29 mouse cellular contexts compared by ENCODE assay signal in genomic region chr7:132270364-132270763, GRCm38 (mm10). TPM values are rescaled to one million over a fixed set of nuclear protein-coding genes. Genes with fewer than 3 reads are reported as not detected.
DNase-seq lines count a peak whose midpoint lies in the region; ATAC-seq and TF ChIP-seq lines count a peak whose summit lies in the region.
"Had no signal": no experiment of that assay in that cellular context is flagged by ENCODE, and none has a peak within 500 bp of the region (broad histone marks: within the 10 kb centered on the region; RNA-seq: fewer than 3 reads in every experiment).

No protein-coding gene starts in this region.

- WGBS in intestine, embryonic 15.5 days: 68% methylated on average over 8 of the region's 8 CpGs
- WGBS in intestine, postnatal 0 days: 63% methylated on average over 8 of the region's 8 CpGs
- 59% methylated on average over 8 of the region's 8 CpGs for WGBS in lung, embryonic 16.5 days
- WGBS in stomach, postnatal 0 days: 66% methylated on average over 8 of the region's 8 CpGs

- no peak for DNase-seq in lung, postnatal 14 days
- DNase-seq in lung, postnatal 10 days: peak; percentile 50
- no peak for DNase-seq in stomach, postnatal 0 days (ENCODE audit: low spot score)
- no peak for DNase-seq in kidney, postnatal 10 days
- DNase-seq: adrenal gland, postnatal 10 days; adrenal gland, postnatal 36 days; B cell, adult 2 months; cerebellum, postnatal 10 days; cerebellum, postnatal 36 days; embryo, embryonic 11 days; gastrocnemius, postnatal 10 days; gastrocnemius, postnatal 36 days; heart, adult 2 months; heart, postnatal 14 days; heart, postnatal 4 days had no signal

- TF ChIP-seq CTCF in intestine, postnatal 0 days (IDR thresholded peaks at IDR 0.05; ENCODE audit: low read depth): no peak
- no peak for TF ChIP-seq CTCF in stomach, postnatal 0 days (IDR thresholded peaks at IDR 0.05; ENCODE audit: low read depth)

- peaks cover 13% of the 10 kb centered on the region; the same call in 1 of the 2 replicates for H3K36me3 ChIP-seq in intestine, embryonic 15.5 days
- H3K36me3 ChIP-seq in intestine, postnatal 0 days (ENCODE audit: control insufficient read depth, insufficient read depth): peaks cover 23% of the 10 kb centered on the region
- H3K36me3 ChIP-seq in lung, embryonic 16.5 days (ENCODE audit: control insufficient read depth, insufficient read depth, low read length): peaks cover 17% of the 10 kb centered on the region
- peaks cover 16% of the 10 kb centered on the region; the same call in 1 of the 2 replicates for H3K36me3 ChIP-seq in stomach, postnatal 0 days (ENCODE audit: control insufficient read depth, insufficient read depth, low read length)
- H3K36me3 ChIP-seq: forebrain, embryonic 15.5 days; G1E; hindbrain, embryonic 15.5 days had no signal

- no peak overlapping the region for H3K9ac ChIP-seq in intestine, embryonic 15.5 days
- no peak overlapping the region for H3K9ac ChIP-seq in intestine, postnatal 0 days (ENCODE audit: low read depth, low read length)
- no peak overlapping the region for H3K9ac ChIP-seq in lung, embryonic 16.5 days (ENCODE audit: low read length)
- no peak overlapping the region for H3K9ac ChIP-seq in stomach, postnatal 0 days (ENCODE audit: low read length)
- H3K9ac ChIP-seq: embryonic facial prominence, embryonic 13.5 days; forebrain, embryonic 12.5 days; forebrain, embryonic 15.5 days; heart, embryonic 13.5 days; hindbrain, embryonic 12.5 days; hindbrain, embryonic 15.5 days had no signal

- no peaks in the 10 kb centered on the region for H3K9me3 ChIP-seq in intestine, embryonic 15.5 days
- H3K9me3 ChIP-seq in intestine, postnatal 0 days (ENCODE audit: control insufficient read depth): no peaks in the 10 kb centered on the region
- H3K9me3 ChIP-seq in lung, embryonic 16.5 days (ENCODE audit: control insufficient read depth, low read length): no peaks in the 10 kb centered on the region
- H3K9me3 ChIP-seq in stomach, postnatal 0 days (ENCODE audit: control insufficient read depth, low read length): no peaks in the 10 kb centered on the region
- H3K9me3 ChIP-seq: embryonic facial prominence, embryonic 10.5 days; embryonic facial prominence, embryonic 13.5 days; forebrain, embryonic 12.5 days; forebrain, embryonic 15.5 days; heart, embryonic 10.5 days; heart, embryonic 13.5 days; hindbrain, embryonic 12.5 days; hindbrain, embryonic 15.5 days had no signal

- H3K27me3 ChIP-seq in intestine, embryonic 15.5 days (replicated peaks): no peaks in the 10 kb centered on the region
- no peaks in the 10 kb centered on the region for H3K27me3 ChIP-seq in intestine, postnatal 0 days (replicated peaks; ENCODE audit: control insufficient read depth, insufficient read depth, low read length)
- no peaks in the 10 kb centered on the region for H3K27me3 ChIP-seq in lung, embryonic 16.5 days (ENCODE audit: control insufficient read depth, insufficient read depth, low read depth, low read length)
- no peaks in the 10 kb centered on the region for H3K27me3 ChIP-seq in stomach, postnatal 0 days (ENCODE audit: control insufficient read depth, insufficient read depth, low read length)
- H3K27me3 ChIP-seq: embryonic facial prominence, embryonic 13.5 days; forebrain, embryonic 12.5 days; forebrain, embryonic 15.5 days; heart, embryonic 13.5 days; hindbrain, embryonic 12.5 days; hindbrain, embryonic 15.5 days; Patski had no signal

- no peak for ATAC-seq in intestine, embryonic 15.5 days
- ATAC-seq in intestine, postnatal 0 days: no peak
- ATAC-seq in lung, embryonic 16.5 days (ENCODE audit: low read depth): peak; percentile 83
- ATAC-seq in stomach, postnatal 0 days (ENCODE audit: low FRiP score, low TSS enrichment): 0 out of 2 replicates have a peak, but pooled peaks have one; percentile 32
- ATAC-seq: forebrain, embryonic 15.5 days; Patski had no signal

- 0 out of 2 replicates have a peak overlapping the region, but pooled peaks have one; percentile 22 for H3K27ac ChIP-seq in intestine, embryonic 15.5 days
- no peak overlapping the region for H3K27ac ChIP-seq in intestine, postnatal 0 days (ENCODE audit: low read depth, low read length)
- H3K27ac ChIP-seq in lung, embryonic 16.5 days (ENCODE audit: low read length): peak overlapping the region; percentile 61
- H3K27ac ChIP-seq in stomach, postnatal 0 days (replicated peaks): 0 out of 2 replicates have a peak overlapping the region, but pooled peaks have one; percentile 24
- H3K27ac ChIP-seq: embryonic facial prominence, embryonic 10.5 days; embryonic facial prominence, embryonic 13.5 days; forebrain, embryonic 12.5 days; heart, adult 2 months; heart, embryonic 10.5 days; heart, embryonic 13.5 days; hindbrain, embryonic 12.5 days; hindbrain, embryonic 15.5 days had no signal

- no peak overlapping the region for H3K4me2 ChIP-seq in intestine, embryonic 15.5 days (replicated peaks)
- no peak overlapping the region for H3K4me2 ChIP-seq in intestine, postnatal 0 days (replicated peaks; ENCODE audit: low read depth)
- H3K4me2 ChIP-seq in lung, embryonic 16.5 days (ENCODE audit: low read depth, low read length): no peak overlapping the region
- no peak overlapping the region for H3K4me2 ChIP-seq in stomach, postnatal 0 days (replicated peaks; ENCODE audit: low read depth)
- H3K4me2 ChIP-seq: embryonic facial prominence, embryonic 13.5 days; forebrain, embryonic 12.5 days; forebrain, embryonic 15.5 days; heart, embryonic 13.5 days; hindbrain, embryonic 12.5 days; hindbrain, embryonic 15.5 days had no signal

- no peak for TF ChIP-seq EP300 in stomach, postnatal 0 days (optimal IDR thresholded peaks at IDR 0.05)

- 0 out of 2 replicates have a peak, but pooled peaks cover 4% of the 10 kb centered on the region for H3K4me1 ChIP-seq in intestine, embryonic 15.5 days (replicated peaks)
- no peaks in the 10 kb centered on the region for H3K4me1 ChIP-seq in intestine, postnatal 0 days (replicated peaks; ENCODE audit: control insufficient read depth, insufficient read depth, low read length)
- peaks cover 7% of the 10 kb centered on the region for H3K4me1 ChIP-seq in lung, embryonic 16.5 days (replicated peaks; ENCODE audit: control insufficient read depth, insufficient read depth, low read length)
- H3K4me1 ChIP-seq in stomach, postnatal 0 days (replicated peaks; ENCODE audit: control insufficient read depth, insufficient read depth): no peaks in the 10 kb centered on the region; the same call in 1 of the 2 replicates
- H3K4me1 ChIP-seq: embryonic facial prominence, embryonic 10.5 days; forebrain, embryonic 15.5 days; hindbrain, embryonic 12.5 days had no signal

- H3K4me3 ChIP-seq in intestine, embryonic 15.5 days (replicated peaks): no peak overlapping the region
- no peak overlapping the region for H3K4me3 ChIP-seq in intestine, postnatal 0 days (ENCODE audit: low read depth, low read length)
- no peak overlapping the region for H3K4me3 ChIP-seq in lung, embryonic 16.5 days (ENCODE audit: low read length)
- H3K4me3 ChIP-seq in stomach, postnatal 0 days (ENCODE audit: low read depth, low read length): no peak overlapping the region
- H3K4me3 ChIP-seq: embryonic facial prominence, embryonic 10.5 days; embryonic facial prominence, embryonic 13.5 days; erythroblast, embryonic 14.5 days; forebrain, embryonic 12.5 days; forebrain, embryonic 15.5 days; heart, adult 2 months; heart, embryonic 10.5 days; heart, embryonic 13.5 days; hindbrain, embryonic 12.5 days; hindbrain, embryonic 15.5 days had no signal

RNA-seq across cellular contexts. Expression of gene Chst15, which starts 46.7 kb away (rescaled TPM):
- 23.0 and 23.1 TPM in 2 replicates for polyA plus RNA-seq in intestine, embryonic 15.5 days (2015; fragmentation: Nextera tagmentation; extraction: Ambion mirVana)
- 7.9 and 8.7 TPM in 2 replicates for polyA plus RNA-seq in intestine, postnatal 0 days (2015; fragmentation: Nextera tagmentation; extraction: Ambion mirVana)
- polyA plus RNA-seq in lung, embryonic 16.5 days (2015; fragmentation: Nextera tagmentation; extraction: Ambion mirVana): 22.3 and 24.8 TPM in 2 replicates
- polyA plus RNA-seq in stomach, postnatal 0 days (2015; fragmentation: Nextera tagmentation; extraction: Ambion mirVana): 11.5 and 12.1 TPM in 2 replicates
- polyA plus RNA-seq: G1E had no signal

Comparison
In these comparisons a context has a peak if more than half of its experiments do, and no peak if none do; other contexts are left out.
1. ATAC-seq: peak in lung, embryonic 16.5 days (single experiment) and stomach, postnatal 0 days (single experiment); none in intestine, embryonic 15.5 days (single experiment) and intestine, postnatal 0 days (single experiment).